Mouse (Mus musculus) limb, embryonic 11.5 days (tissue): ENCODE results near the gene 6330403K07Rik. TPM values are rescaled to one million over a fixed set of nuclear protein-coding genes. Genes with fewer than 3 reads are reported as not detected.

Experiments
- ATAC-seq: fragments of 200-750 bp; cut with Nextera tagmentation; 2 replicates; pipeline ENCODE4 v1.8.0; 2017; ENCODE audit warnings: low read depth; ENCODE audit not compliant: insufficient number of reproducible peaks, low FRiP score, low TSS enrichment
- DNase-seq: peaks from one replicate; pipeline ENCODE4 v3.0.0-alpha.2; 2015; ENCODE audit warnings: low spot score
- H3K27ac ChIP-seq: fragments of 300-500 bp; sonication (generic); replicated peaks from 2 replicates; pipeline ENCODE4 v1.5.1; 2014; ENCODE audit warnings: low read depth, mild to moderate bottlenecking, low read length
- H3K27me3 ChIP-seq: fragments of 300-500 bp; sonication (generic); 2 replicates; pipeline ENCODE4 v1.6.1; 2014; ENCODE audit warnings: mild to moderate bottlenecking, low read length, mixed read lengths; ENCODE audit not compliant: control insufficient read depth, insufficient read depth
- H3K36me3 ChIP-seq: fragments of 300-500 bp; sonication (generic); 2 replicates; pipeline ENCODE4 v1.6.1; 2014; ENCODE audit warnings: mild to moderate bottlenecking, low read length, moderate library complexity, mixed read lengths; ENCODE audit not compliant: control insufficient read depth, insufficient read depth
- H3K4me1 ChIP-seq: fragments of 300-500 bp; sonication (generic); 2 replicates; pipeline ENCODE4 v1.6.1; 2014; ENCODE audit warnings: low read length, mixed read lengths; ENCODE audit not compliant: control insufficient read depth, insufficient read depth
- H3K4me2 ChIP-seq: fragments of 300-500 bp; sonication (generic); 2 replicates; pipeline ENCODE4 v1.6.1; 2014; ENCODE audit warnings: low read depth, mild to moderate bottlenecking, moderate library complexity; ENCODE audit not compliant: severe bottlenecking
- H3K4me3 ChIP-seq: fragments of 300-500 bp; sonication (generic); 2 replicates; pipeline ENCODE4 v1.5.1; 2014; ENCODE audit warnings: low read depth, low read length
- H3K9ac ChIP-seq: fragments of 300-500 bp; sonication (generic); 2 replicates; pipeline ENCODE4 v1.6.1; 2014; ENCODE audit warnings: mild to moderate bottlenecking, low read length
- H3K9me3 ChIP-seq: fragments of 300-500 bp; sonication (generic); 2 replicates; pipeline ENCODE4 v1.6.1; 2016; ENCODE audit warnings: low read length; ENCODE audit not compliant: control insufficient read depth
- WGBS: fragments of 180-500 bp; shearing (Covaris S2); extraction: QIAGEN DNeasy Blood & Tissue Kit; methylation state at CpG from one replicate; pipeline ENCODE4 v1.1.7; 2014; 5-methylcytosine and 5-hydroxymethylcytosine counted together
- polyA plus RNA-seq: library from polyadenylated mRNA; unstranded; fragments of >200 nt; fragmentation: Nextera tagmentation; extraction: Ambion mirVana; gene quantifications from 2 replicates; pipeline ENCODE4 v1.2.1, GENCODE M21; 2014

Gene 6330403K07Rik
- 83.9 and 103 TPM in 2 replicates for polyA plus RNA-seq

DNA sequence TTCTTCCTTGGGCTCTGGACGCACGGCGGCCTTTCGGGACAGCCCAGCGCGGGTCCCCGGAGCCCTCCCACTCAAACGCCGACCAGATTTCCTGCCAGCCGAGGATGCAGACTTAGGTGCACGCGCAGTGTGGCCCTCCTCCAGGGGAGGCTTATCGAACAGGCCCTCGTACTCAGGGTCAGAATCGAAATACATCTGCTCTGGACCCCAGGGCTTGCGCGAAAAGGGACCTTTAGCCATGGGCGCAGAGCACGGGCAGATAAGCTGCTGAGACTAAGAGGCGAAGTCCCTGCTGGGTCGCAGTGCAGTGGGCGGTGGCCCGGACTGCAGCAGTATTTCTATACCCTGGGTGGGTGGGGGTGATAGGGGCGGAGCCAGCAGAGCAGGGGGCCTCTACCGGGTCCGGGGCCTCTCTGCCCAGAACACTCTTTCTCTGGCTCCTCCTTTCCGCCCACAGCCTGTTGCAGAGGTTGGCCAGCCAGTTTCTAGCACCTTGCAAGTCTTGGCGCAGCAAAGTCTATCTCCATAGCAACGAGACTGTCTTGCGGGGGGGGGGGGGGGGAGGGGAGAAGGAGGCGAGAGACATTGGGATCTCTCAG is at the start of gene 6330403K07Rik:
6330403K07Rik (minus strand) TSS at position 351 of the 599 bp plus-strand sequence.
- H3K9me3 ChIP-seq = no peaks in the 10 kb centered on the region
- peaks cover 5% of the 10 kb centered on the region; the same call in 1 of the 2 replicates for H3K4me1 ChIP-seq
- no peaks in the 10 kb centered on the region for H3K27me3 ChIP-seq
- H3K4me3 ChIP-seq = peak within 1 kb of the TSS; percentile 69
- H3K4me2 ChIP-seq = peak within 1 kb of the TSS; percentile 72
- ATAC-seq (peak; percentile 98), DNase-seq (peak; percentile 93)
- H3K27ac ChIP-seq = peak within 1 kb of the TSS; percentile 72
- peak within 1 kb of the TSS; percentile 87 for H3K9ac ChIP-seq
- WGBS = 0% methylated on average over 30 of the region's 31 CpGs
- no peaks in the 10 kb centered on the region for H3K36me3 ChIP-seq

GRCm38 (mm10) chr11:71076342-71076741 is 43.0 kb upstream of the 6330403K07Rik start:
- DNase-seq = no peak
- no peak overlapping the region for H3K4me2 ChIP-seq
- no peak for ATAC-seq
- H3K27me3 ChIP-seq = no peaks in the 10 kb centered on the region
- no peaks in the 10 kb centered on the region for H3K4me1 ChIP-seq
- no peaks in the 10 kb centered on the region for H3K36me3 ChIP-seq
- 76% methylated on average over 1 of the region's 1 CpGs for WGBS
- H3K27ac ChIP-seq = no peak overlapping the region
- no peak overlapping the region for H3K9ac ChIP-seq
- no peak overlapping the region for H3K4me3 ChIP-seq
- no peaks in the 10 kb centered on the region for H3K9me3 ChIP-seq

DNA sequence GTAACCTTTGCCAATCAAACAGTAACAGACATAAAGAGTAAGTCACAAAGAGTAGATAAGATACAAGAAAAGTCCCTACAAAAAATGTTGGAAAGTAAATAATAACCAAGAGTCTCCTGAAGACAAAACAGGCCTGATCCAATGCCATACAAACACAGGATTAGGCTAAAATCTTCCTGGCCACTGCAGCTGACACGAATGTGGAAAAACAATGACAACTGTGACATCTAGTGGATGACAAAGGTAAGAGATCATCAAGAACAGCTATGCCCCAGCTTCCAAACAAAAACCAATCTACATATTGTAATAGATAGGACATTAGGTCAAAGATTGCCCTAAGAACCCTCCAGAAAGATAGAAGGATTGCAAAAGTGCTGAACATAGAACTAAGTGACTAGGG is 19.2 kb upstream of the 6330403K07Rik start:
- Histone ChIP-seq H3K4me3 (no peak overlapping the region), H3K4me1 (no peaks in the 10 kb centered on the region), H3K4me2 (no peak overlapping the region), H3K27me3 (no peaks in the 10 kb centered on the region), H3K36me3 (no peaks in the 10 kb centered on the region), H3K9me3 (no peaks in the 10 kb centered on the region), H3K9ac (no peak overlapping the region), H3K27ac (no peak overlapping the region)
- ATAC-seq (no peak), DNase-seq (no peak)
- 6% methylated on average over 1 of the region's 1 CpGs for WGBS

DNA sequence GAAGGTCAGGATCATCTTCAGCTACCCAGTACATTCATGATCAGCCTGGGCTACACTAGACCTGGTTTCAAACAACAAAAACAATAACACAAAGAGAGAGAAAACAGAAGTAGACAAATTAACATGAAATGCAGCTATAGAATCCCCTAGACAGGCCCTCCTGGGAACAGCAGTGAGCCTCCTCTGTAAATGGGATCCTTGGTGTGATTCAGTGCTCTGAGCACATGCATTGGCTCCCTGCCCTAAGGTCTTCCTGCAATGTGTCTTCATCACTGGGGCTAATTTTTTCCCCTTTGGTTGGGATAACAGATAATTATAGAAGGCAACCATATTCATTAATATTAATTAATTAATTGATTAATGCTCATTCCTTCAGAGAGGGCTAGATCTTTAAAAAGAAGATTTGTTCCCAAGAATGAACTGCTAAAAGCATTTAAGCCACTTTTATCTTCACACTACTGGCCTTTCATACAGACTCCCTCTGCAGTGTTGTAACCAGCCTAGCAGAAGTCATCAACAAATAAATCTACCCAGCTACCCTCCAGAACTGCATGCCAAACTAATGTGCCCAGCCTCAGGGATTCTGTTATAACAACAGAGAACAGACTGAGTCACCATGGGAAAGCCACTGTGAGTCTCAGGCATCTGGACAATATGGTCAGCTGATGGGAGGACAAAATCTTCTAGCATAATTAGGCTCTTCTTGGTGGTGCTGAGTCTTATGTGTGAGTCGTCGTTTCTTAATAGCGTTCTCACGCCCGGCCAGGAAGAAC is 6.4 kb upstream of the 6330403K07Rik start:
- Histone ChIP-seq H3K4me2 (no peak overlapping the region), H3K27ac (no peak overlapping the region), H3K4me3 (no peak overlapping the region), H3K9me3 (no peaks in the 10 kb centered on the region), H3K27me3 (no peaks in the 10 kb centered on the region), H3K9ac (no peak overlapping the region), H3K4me1 (no peaks in the 10 kb centered on the region), H3K36me3 (no peaks in the 10 kb centered on the region)
- WGBS = 94% methylated on average over 5 of the region's 5 CpGs
- DNase-seq (no peak), ATAC-seq (no peak)

DNA sequence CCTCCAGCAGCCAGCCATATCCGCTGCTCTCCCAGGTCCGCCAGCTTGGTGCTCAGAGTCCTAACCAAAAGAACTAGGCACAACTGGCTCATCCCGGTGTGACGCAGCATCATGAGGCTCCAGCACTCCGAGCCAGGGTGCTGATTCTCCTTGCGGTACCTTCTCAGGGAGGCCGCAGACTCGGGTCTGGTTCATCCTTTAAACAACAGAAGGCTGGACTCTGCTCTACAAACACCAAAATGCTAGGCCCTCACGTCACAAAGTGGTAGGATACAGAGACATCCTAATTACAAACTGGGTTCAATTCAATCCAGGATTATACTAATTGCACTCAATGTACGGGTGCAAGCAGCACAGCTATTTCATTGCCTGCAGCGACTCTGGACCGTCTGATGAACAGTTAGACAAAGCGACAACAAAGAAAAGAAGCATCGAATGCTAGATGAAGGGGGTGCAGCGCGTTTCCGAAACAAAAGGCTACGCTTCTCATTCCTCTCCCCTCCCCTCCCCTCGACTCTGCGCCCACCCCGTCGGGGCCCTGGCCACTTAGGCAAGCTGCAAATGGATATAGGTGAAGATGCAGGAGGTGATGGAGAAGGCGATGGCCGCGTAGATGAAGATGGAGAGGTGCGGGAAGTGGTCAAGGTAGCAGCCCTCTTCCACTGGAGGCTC is 686 bp downstream of the 6330403K07Rik start:
- Histone ChIP-seq H3K9ac (peak overlapping the region; percentile 87), H3K4me1 (peaks cover 5% of the 10 kb centered on the region; the same call in 1 of the 2 replicates), H3K27me3 (no peaks in the 10 kb centered on the region), H3K4me3 (peak overlapping the region; percentile 69), H3K27ac (peak overlapping the region; percentile 72), H3K9me3 (no peaks in the 10 kb centered on the region), H3K36me3 (peaks cover 2% of the 10 kb centered on the region; the same call in 1 of the 2 replicates), H3K4me2 (peak overlapping the region; percentile 72)
- DNase-seq (peak; percentile 55), ATAC-seq (no peak)
- WGBS = 7% methylated on average over 26 of the region's 26 CpGs

DNA sequence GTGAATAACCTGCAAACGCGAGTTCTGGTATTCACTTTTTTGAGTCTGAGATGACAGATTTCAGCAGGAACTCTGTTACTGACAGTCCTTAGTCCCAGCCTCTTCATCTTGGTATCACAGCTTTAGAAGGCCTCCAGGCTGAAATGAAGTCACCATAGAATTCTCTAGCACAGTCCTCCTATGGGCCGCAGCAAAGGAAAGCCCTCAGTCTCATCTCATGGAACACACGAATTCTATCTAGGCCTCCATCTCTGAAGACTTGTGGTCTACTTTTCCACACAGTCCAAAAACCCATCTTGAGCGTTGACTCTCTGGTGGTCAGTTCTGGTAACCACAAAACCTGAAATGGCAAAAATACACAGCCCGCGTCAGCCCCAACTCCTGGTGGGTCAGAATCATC is 1.2 kb downstream of the 6330403K07Rik start:
- Histone ChIP-seq H3K9me3 (no peaks in the 10 kb centered on the region), H3K27ac (no peak overlapping the region), H3K9ac (peak overlapping the region; percentile 87), H3K27me3 (no peaks in the 10 kb centered on the region), H3K4me2 (peak overlapping the region; percentile 72), H3K4me1 (peaks cover 5% of the 10 kb centered on the region; the same call in 1 of the 2 replicates), H3K36me3 (peaks cover 4% of the 10 kb centered on the region; the same call in 1 of the 2 replicates), H3K4me3 (peak overlapping the region; percentile 69)
- ATAC-seq (no peak), DNase-seq (no peak)
- 70% methylated on average over 7 of the region's 7 CpGs for WGBS

DNA sequence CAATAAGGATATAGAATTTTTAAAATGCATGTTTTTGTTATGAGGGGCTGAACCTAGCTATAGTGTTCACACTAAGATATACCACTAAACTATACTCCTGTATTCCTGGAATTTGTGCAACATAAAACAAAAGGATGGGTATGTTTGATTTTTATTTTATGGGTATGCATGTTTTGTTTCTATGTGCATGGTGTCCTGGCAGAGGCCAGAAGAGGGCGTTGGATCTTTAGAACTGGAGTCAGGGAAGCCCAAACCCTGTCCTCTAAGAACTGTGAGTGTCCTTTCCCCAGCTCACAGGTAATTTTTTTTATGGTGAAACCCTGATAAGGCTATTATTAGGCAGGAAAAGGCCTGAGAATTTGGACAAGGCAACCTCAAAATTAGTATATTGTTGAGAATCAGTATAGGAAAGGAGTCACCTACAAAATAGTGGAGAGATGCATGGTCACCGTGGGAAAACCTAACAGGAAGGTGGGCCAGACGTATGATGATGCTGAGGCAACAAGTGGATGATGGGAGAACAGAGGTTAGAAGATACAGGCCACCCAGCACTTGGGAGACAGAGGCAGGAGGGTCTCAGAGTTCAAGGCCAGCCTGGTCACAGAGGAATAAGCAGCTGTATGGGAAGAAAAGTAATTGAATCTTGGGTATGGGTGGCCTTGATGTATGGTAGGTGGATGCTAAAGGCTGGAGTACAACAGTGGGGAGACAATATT is 3.8 kb downstream of the 6330403K07Rik start:
- no peak for ATAC-seq

DNA sequence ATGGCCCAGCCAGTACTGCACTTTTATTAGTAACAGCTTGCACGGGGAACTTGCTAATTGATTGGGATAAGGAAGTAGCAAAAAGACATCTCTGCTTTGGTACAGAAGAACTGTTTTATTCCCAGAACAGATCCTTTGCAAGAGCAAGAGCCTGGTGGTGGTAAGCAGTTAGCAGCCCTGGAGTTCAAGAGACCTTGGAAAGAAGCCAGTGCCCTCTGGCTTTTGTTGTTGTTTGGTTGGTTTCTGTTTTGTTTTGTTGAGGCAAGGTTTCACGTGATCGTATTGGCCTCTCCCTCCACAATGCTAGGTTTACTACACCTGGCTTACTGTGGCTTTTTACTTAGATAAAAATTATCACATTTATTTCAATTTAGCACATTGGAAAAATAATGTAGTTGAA is 5.0 kb downstream of the 6330403K07Rik start:
- Histone ChIP-seq H3K4me3 (no peak overlapping the region), H3K9ac (no peak overlapping the region), H3K4me2 (no peak overlapping the region), H3K27me3 (no peaks in the 10 kb centered on the region), H3K4me1 (peaks cover 3% of the 10 kb centered on the region; the same call in 1 of the 2 replicates), H3K36me3 (peaks cover 13% of the 10 kb centered on the region; the same call in 1 of the 2 replicates), H3K9me3 (no peaks in the 10 kb centered on the region), H3K27ac (no peak overlapping the region)
- ATAC-seq (no peak), DNase-seq (no peak)
- WGBS = 70% methylated on average over 3 of the region's 3 CpGs

More for the DNA sequence above, 3.8 kb downstream of the 6330403K07Rik start:
- Histone ChIP-seq H3K9me3 (no peaks in the 10 kb centered on the region), H3K9ac (no peak overlapping the region), H3K4me2 (no peak overlapping the region), H3K4me3 (no peak overlapping the region), H3K36me3 (peaks cover 13% of the 10 kb centered on the region; the same call in 1 of the 2 replicates), H3K27ac (no peak overlapping the region), H3K4me1 (peaks cover 5% of the 10 kb centered on the region; the same call in 1 of the 2 replicates), H3K27me3 (no peaks in the 10 kb centered on the region)
- no peak for DNase-seq
- 77% methylated on average over 3 of the region's 3 CpGs for WGBS
